Mouse (Mus musculus) adrenal gland, postnatal 36 days (tissue): ENCODE measurements around the gene Wdfy1. TPM values are rescaled to one million over a fixed set of nuclear protein-coding genes. Genes with fewer than 3 reads are reported as not detected.

ENCODE experiments used
- DNase-seq, 2 experiments: peaks; one replicate each; pipeline ENCODE4 v3.0.0; 2021; ENCODE audit warnings: mixed read lengths in 1 of 2
- long read RNA-seq, 2 experiments: library from polyadenylated mRNA; stranded (forward); transcript quantifications; one replicate each; pipeline ENCODE4 v2.0.0; 2021; ENCODE audit warnings: borderline sequencing depth in 2 of 2
- total RNA-seq, 2 experiments: library from RNA; stranded (reverse); gene quantifications; 2 replicates each; pipeline ENCODE4 v1.2.3; 2021

Wdfy1 gene
- 10 to 100 TPM; 44.9 to 49.9 TPM for total RNA-seq
- long read RNA-seq, experiment 1, full-length matches to known transcripts: 55 of 68 reads
- long read RNA-seq, experiment 1, partial matches to known transcripts: 4 of 68 reads
- long read RNA-seq, experiment 1, other reads (novel, unspliced or antisense): 9 of 68 reads
- long read RNA-seq, experiment 2, full-length matches to known transcripts: 10 of 15 reads
- long read RNA-seq, experiment 2, partial matches to known transcripts: 1 of 15 reads
- long read RNA-seq, experiment 2, other reads (novel, unspliced or antisense): 4 of 15 reads

- peak; percentile 95 to 98 for DNase-seq
Measured at GRCm38 (mm10) chr1:79775927-79776458, at the start of gene Wdfy1, which contains the start of gene Mrpl44. Wdfy1 (minus strand) TSS chr1:79776143. Mrpl44 (plus strand) TSS chr1:79776018.

- no peak for DNase-seq
Measured at GRCm38 (mm10) chr1:79823951-79824633, 48.1 kb upstream of the Wdfy1 start.

- DNase-seq: peak; percentile 62 to 69
Measured at GRCm38 (mm10) chr1:79822806-79823525, 47.0 kb upstream of the Wdfy1 start.

GRCm38 (mm10) chr1:79819296-79819879 lies 43.4 kb upstream of the Wdfy1 start:
- DNase-seq: peak; percentile 22 to 40

GRCm38 (mm10) chr1:79815446-79815845 lies 39.5 kb upstream of the Wdfy1 start:
- no peak for DNase-seq

GRCm38 (mm10) chr1:79809447-79809846 lies 33.5 kb upstream of the Wdfy1 start:
- no peak for DNase-seq

- no peak for DNase-seq
Measured at GRCm38 (mm10) chr1:79806865-79807264, 30.9 kb upstream of the Wdfy1 start.

DNA sequence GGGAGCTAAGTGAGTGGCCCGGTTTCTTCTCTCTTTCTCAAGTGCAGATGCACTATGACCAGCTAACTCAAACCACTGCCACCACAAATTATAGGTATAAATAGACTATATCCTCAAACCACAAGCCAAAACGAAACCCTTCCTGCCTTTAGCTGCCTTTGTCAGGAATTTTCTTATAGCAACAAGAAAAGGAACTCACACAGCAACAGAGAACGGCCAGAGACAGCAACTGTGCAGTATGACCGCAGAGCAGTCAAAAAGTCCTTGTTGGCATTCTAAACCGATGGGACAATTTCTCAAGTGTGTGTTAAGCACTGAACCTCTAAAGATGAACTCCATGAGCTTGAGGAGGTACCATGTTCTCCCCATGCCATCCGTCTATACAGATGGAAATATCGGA lies 27.7 kb upstream of the Wdfy1 start:
- DNase-seq: no peak

DNA sequence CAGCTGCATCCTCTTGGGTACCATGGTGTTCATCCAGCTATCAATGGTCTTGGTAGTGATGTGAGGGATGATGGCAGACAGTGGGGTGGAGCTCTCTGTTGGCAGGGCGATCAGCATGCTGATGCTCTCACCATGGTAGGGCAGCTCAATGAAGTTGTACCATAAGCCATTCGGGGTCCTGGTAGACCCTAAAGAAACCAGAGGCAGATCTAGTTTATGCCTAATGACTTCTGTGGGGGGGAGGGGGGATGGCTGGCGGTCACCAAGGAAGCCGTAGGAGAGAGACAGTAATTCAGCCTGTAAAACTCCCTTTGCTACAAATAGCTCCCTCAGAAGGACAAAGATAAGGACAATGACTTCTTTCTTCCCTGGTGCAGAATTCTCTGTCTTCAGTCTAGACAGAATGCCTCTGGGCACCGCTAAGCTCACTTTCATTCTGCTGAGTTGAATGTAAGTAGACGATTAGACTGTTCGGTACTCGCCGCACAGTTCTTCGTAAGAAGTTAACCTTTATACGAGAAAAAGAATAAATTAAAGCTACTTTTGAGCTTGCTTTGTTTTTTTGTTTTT lies 27.0 kb upstream of the Wdfy1 start:
- DNase-seq: no peak

GRCm38 (mm10) chr1:79797084-79797483 lies 21.1 kb upstream of the Wdfy1 start:
- DNase-seq: no peak

DNA sequence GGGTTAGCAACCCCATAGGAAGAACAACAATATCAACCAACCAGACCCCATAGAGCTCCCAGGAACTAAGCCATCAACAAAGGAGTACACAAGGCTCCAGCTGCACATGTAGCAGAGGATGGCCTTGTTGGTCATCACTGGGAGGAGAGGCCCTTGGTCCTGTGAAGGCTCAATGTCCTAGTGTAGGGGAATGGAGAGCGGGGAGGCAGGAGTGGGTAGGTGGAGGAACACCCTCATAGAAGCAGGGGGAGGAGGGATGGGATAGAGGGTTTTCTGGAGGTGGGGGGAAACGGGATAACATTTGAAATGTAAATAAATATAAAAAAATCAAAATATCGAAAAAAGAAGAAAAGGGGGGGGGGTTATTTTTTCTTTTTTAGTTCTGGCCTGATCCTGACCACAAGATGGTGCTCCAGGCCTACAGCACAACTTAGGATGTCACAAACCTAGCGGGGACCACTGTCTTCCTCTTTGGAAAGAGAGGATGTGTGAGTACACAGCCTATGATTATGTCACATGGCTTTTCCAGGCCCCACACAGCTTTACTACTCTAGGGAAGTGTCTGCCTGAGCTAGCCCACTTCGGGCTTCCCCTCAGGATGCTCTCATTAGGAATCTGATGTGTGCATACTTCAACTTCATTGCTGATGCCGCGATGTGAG lies 10.5 kb upstream of the Wdfy1 start:
- no peak for DNase-seq

- DNase-seq: no peak
Measured at GRCm38 (mm10) chr1:79782433-79782832, 6.5 kb upstream of the Wdfy1 start.

GRCm38 (mm10) chr1:79778011-79778410 lies 2.1 kb upstream of the Wdfy1 start:
- DNase-seq: no peak

DNA sequence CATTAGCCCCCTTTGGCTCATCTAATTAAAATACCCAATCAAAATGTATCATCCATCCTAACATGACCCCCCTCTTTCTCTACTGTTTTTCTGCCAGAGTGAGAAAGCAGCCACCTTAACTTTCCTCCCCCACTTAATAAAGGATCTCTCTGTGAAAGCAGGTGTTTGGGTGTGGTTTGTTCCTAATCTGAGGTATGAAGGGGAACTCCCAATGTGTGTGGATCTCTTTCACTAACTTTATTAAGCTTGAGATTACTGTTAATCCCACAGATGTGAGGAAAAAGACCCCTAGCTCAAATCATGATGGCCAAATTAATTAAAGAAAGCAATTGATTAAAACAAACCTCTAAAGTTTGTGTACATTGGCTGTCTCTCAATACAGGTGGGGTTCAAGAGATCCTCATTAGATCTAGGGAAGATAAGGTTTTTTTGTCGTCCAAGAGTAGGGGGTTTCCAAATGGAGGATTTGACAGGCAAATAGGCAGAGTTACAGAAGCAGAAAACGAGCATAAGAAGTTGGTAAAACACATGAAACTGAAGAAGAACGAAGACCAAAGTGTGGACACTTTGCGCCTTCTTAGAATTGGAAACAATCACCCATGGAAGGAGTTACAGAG lies 1.7 kb downstream of the Wdfy1 start:
- no peak for DNase-seq

DNA sequence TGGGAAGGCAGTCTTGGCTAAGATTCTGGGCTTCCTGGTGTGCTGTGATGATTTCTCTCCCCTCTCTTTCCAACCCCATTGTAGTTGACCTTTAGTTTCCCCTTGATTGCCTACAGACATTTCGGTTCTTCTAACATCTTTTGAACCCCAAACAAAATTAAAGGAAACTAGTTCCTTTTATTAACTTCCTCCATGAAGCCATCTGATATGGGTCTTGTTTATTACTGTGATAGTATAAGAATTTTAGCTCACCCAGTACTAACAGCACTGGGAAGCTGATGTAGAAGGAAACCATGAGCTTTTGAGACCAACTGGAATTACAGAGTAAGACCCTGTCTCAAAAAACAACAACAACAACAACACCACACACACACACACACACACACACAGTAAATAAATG lies 7.7 kb downstream of the Wdfy1 start:
- no peak for DNase-seq

GRCm38 (mm10) chr1:79764483-79764882 lies 11.5 kb downstream of the Wdfy1 start:
- DNase-seq: no peak

DNA sequence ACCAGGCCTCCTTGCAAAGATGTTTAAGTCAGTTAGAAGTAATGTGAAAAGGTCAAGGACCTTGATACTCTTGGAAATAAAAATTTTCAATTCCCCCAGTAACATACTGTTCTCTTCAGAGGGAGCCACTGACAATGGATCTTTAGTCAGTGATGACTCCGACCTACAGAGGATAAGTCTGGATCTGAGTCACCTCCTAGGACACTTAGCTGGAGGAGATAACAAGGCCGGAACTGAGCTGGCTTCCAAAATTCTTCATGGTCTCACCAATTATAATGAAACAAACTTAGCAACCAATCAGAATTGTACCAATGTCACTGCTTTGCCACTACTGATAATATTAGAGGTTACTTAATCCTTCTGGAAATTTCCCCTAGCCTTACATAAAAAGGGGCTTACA lies 11.9 kb downstream of the Wdfy1 start:
- no peak for DNase-seq

DNA sequence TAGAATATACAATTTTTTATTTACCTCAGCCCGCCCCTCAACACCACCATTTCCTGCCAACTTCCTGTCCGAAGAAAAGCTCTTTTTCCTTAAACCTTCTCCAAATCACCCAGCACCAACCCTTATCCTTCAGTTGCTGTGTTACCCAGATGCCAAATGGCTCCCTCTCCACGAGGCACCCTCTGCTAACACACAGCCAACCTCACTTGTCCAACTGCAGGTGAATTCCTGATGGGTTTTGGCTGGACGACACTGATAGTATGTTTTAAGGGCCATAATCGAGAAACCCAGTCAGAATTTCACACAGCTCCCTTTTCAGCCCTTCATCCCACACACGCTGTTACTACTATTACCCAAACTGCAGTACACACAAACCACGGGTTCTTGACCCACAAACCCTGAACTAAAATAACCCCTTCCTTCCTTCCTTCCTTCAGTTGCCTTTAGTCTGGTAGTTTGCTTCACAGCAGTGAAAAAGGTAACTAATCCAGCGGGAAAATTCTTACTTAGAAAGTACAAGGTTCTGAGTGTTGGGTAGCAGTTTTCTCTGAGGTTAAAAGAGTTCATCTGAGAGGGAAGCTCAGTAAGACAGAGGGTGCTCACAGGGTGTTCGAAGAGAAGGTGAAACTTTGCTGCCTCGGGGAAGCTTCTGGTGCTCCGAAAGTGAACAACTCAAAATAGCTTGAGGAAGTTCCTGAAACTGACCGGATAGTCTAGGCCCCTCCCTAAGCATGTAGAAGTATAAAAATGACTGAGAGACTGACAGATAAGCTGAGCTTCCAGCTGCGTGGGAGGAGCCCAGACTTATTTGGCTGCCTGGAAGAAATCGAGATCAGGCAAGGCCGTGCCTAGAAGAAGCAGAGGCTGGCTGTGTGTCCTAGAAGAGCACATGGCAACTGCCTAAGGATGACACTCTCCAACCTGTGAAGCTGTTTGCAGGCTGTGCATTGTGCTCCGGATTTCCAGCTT lies 13.4 kb downstream of the Wdfy1 start:
- no peak for DNase-seq

- no peak for DNase-seq
Measured at GRCm38 (mm10) chr1:79761917-79762271, 14.0 kb downstream of the Wdfy1 start.
